Mouse (Mus musculus) frontal cortex, adult 2 months (tissue): ENCODE results near the gene Traf3ip1. TPM values are rescaled to one million over a fixed set of nuclear protein-coding genes. Genes with fewer than 3 reads are reported as not detected.
A peak's percentile ranks its signal among the peaks of the same experiment; 100 is the strongest.
"Not testable (repeated sequence)": the region's sequence is repeated elsewhere in the genome, so short reads cannot be mapped to it uniquely, and the experiment has no call there.

ENCODE experiments used
- DNase-seq, 2 experiments: peaks; one replicate each; pipeline ENCODE4 v3.0.0; 2022; ENCODE audit warnings: low spot score in 1 of 2; ENCODE audit errors: extremely low spot score in 1 of 2
- polyA plus RNA-seq: library from polyadenylated mRNA; depleted of rRNA; stranded (reverse); fragments of >200 nt; gene quantifications from 2 replicates; pipeline ENCODE4 v1.2.3, GENCODE M21; 2012

Traf3ip1 gene
- polyA plus RNA-seq, 1 experiment: 19.5 TPM

- DNase-seq: no peak
Observed at GRCm38 (mm10) chr1:91464436-91464835, 30.0 kb upstream of the Traf3ip1 start.

DNA sequence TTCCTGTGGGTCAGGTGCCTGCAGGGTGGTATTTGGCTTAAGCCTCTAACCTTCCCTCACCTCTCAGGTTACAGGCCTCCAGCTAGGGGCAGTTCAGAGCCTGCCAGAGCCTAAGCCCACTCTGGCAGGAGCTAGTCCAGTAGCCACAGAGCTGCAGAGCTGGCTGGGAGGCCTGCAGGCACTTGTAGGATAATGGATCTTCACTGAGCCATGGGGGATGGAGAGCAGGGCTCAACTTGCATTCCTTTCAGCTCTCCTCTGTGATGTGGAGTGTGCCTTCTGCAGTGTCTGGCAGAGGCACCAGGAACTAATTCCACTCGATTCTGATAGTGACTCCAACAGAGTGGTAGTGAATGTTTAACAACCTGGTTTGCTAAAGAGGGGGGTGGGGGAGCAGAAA lies 29.2 kb upstream of the Traf3ip1 start:
- DNase-seq: no peak

- DNase-seq: no peak
Observed at GRCm38 (mm10) chr1:91466186-91466585, 28.3 kb upstream of the Traf3ip1 start.

DNA sequence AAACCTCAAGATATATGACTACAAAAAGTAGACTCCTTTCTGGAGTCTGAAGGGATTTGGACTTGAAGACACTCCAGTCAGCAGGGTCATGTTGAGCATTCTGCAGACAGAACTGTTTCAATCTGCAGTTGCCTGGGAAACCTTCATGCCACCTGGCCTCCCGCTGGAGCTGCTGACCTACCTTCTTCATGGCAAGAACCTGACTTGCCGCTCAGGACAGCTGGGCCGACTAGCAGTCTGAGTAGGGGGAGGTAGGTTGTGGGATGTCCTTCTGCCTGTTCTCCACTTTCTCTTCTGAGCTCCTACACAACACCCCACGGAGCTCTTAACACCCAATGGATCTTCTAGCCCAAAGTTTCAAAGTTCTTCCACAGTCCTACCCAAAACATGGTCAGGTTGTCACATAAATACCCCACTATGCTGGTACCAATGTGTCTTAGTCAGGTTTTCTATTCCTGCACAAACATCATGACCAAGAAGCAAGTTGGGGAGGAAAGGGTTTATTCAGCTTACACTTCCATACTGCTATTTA lies 24.5 kb upstream of the Traf3ip1 start:
- no peak for DNase-seq

- not testable (repeated sequence) for DNase-seq
Observed at GRCm38 (mm10) chr1:91478145-91478544, 16.3 kb upstream of the Traf3ip1 start.

DNA sequence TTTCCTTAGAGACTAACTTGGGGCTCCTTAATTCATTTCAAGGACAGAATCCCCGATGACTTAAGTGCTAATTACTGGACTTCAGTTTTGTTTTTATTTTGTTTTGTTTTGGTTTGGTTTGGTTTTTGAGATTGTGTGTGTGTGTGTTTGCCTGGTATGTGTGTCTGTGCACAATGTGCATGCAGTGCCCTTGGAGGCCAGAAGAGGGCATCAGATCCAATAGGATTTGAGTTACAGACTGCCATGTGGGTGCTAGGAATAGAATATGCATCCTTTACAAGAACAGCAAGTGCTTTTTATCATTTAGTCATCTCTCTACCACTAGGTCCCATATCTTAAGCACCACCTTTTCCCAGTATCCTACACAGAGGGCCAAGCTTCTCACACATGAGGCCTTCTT lies 15.5 kb upstream of the Traf3ip1 start:
- no peak for DNase-seq

- no peak for DNase-seq
Observed at GRCm38 (mm10) chr1:91482616-91483211, 11.7 kb upstream of the Traf3ip1 start.

GRCm38 (mm10) chr1:91483304-91484010 lies 11.0 kb upstream of the Traf3ip1 start:
- peak; percentile 70 to 91 for DNase-seq

DNA sequence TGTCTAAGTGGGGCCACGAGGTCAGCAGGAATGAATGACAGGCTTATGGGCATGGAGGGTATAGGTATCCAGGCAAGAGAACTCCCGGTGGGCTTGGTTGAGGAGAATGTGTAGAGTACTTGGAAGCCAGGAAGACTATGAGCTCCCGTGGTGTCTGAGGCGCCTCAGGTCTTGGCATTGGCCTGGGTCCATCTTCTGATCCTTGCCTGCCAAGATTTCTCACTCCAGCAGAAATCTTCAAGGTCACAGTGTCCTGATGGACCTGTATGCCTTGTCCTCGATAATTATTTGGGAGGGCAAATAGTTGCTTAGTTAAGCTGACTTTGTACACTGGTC lies 10.5 kb upstream of the Traf3ip1 start:
- no peak for DNase-seq

GRCm38 (mm10) chr1:91485422-91485821 lies 9.0 kb upstream of the Traf3ip1 start:
- DNase-seq: no peak

GRCm38 (mm10) chr1:91486165-91486564 lies 8.3 kb upstream of the Traf3ip1 start:
- no peak for DNase-seq

GRCm38 (mm10) chr1:91490322-91490721 lies 4.1 kb upstream of the Traf3ip1 start:
- no peak for DNase-seq

- no peak for DNase-seq
Observed at GRCm38 (mm10) chr1:91492740-91493139, 1.7 kb upstream of the Traf3ip1 start.

GRCm38 (mm10) chr1:91493938-91494337 lies 509 bp upstream of the Traf3ip1 start:
- DNase-seq: no peak

DNA sequence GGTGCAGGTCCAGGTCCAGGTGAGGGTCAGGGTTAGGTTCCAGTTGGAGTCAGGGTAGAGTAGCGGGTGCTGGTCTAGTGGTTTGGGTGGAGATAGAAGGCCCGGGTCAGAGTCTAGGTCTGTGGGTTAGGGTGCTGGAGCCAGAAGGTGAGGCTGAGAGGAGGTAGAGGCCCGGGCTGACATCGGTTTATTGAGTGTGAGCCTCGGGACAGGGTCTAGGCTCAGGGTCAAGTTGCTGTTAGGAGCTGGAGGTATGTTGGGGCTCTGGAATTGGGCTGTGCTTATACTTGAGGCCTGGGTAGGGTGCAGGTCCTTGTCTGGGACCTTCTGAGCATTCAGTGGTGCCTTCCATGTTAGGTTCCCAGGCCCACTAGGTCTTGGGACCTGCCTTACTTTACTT lies 874 bp downstream of the Traf3ip1 start:
- DNase-seq: no peak

DNA sequence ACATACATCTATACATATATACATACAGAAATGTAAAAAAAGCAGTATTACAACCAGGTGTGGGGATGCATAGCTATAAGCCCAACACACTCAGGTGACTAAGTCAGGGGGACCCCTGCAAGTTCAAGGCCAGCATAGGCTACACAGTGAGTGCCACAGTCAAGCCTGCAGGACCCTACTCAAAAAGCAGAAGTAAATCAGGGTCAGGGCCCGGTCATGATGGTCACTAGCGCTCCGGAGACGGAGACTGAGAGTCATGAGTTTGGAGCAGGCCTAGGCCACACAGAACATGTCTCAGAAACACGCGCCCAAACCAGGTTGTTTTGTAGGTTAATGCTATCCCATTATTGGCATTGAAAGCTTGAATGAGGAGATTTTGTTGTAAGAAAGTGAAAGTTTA lies 4.1 kb downstream of the Traf3ip1 start:
- no peak for DNase-seq

- no peak for DNase-seq
Observed at GRCm38 (mm10) chr1:91504615-91505014, 10.2 kb downstream of the Traf3ip1 start.

DNA sequence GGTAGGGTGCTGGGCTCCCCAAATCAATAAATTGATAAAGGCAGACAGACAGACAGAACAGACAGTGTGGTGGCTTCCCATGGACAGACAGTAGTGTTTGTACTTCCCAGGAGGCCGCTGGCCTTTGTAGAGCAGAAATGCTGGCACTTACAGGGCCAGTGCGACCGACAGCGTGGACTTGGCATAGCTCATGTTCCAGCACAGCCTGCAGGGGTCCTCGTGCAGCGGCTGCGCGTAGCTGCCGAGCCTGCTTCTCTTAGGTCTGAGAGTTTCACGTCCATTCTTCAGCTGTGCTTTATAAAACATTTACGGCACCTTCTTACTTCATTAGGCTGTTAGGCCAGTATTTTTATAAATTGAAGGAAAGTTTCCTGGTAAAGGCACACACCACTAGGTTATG lies 20.5 kb downstream of the Traf3ip1 start:
- DNase-seq: no peak

GRCm38 (mm10) chr1:91515642-91516041 lies 21.2 kb downstream of the Traf3ip1 start:
- DNase-seq: no peak

DNA sequence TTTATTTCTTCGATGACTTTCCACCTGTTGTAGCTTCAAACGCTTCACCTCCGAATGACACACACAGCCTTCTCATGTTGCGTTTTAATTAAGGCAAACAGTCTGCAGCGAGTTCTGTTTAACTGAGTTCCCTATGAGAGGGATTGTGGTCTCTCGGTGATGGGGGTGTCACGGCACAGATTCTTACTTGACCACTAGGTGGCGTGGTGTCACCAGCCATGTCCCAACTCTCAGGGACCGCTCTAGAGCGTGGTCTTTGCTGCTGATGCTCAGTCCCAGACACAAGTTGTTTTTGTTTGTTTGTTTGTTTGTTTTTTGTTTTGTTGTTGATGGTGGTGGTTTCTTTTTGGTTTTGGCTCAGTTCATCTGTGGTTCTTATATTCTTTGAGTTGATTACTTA lies 29.3 kb downstream of the Traf3ip1 start:
- DNase-seq: peak in 1 of 2 experiments; percentile 82

- no peak for DNase-seq
Observed at GRCm38 (mm10) chr1:91525838-91526237, 31.4 kb downstream of the Traf3ip1 start.

DNA sequence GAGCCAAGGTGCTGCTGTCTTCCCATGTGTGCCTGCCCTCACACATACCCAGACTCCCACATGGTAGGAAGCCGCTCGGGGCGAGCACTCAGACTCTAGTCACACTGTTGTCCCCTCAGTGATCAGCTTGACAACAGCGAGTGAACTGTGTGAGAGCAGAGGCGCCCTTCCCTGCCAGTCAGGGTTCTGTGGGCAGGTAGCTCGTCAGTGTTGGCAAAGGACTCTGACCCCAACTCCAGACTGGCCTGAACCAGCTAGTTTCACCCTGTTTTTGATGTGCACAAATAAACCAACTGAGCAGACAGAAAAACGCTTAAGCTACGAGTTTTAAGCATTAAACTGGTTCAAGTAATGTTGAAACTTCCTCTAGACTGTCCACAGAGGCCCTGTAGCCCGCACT lies 35.7 kb downstream of the Traf3ip1 start:
- no peak for DNase-seq
